Mouse (Mus musculus): ENCODE measurements around the gene Bicral.
"Not testable (repeated sequence)": the region's sequence is repeated elsewhere in the genome, so short reads cannot be mapped to it uniquely, and the experiment has no call there.

The Bicral gene

DNA sequence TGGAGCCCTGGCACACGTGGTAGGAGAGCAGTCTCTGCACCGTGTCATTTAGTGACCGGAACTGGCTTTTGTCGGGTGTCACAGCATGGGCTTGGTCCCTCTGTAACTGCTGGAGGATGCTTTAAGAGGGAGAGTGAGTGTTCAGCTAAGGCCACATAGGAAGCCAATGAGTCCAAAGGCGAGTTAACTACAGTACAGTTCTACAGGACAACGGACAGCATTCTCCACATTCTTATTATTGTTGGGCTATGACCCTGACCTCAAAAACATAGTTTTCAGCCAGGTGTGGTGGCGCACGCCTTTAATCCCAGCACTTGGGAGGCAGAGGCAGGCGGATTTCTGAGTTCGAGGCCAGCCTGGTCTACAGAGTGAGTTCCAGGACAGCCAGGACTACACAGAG lies 49.9 kb downstream of the Bicral start:
- no peak for DNase-seq (ENCODE audit: low read depth in 1 of 2, low spot score in 2 of 2)

DNA sequence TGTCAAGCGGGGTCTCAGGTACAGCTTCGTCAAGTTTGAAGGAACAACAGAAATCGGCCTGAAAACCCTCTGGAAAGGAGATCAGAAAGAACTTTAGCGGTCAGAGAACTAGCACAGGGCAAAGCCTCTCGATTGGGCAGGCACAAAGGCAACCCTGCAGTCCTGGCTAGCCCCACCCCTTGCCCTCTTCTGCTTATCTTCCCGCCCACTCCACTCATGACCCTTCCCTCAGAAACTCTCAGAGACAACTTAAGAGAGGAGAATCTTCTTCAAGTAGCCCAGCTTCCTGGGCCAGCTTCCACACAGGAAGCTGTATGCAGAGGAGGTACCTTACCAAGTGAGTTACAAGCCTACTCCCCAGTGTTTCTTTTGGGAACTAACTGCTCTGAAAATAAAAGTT lies 56.5 kb downstream of the Bicral start:
- no peak for DNase-seq (ENCODE audit: low read depth in 1 of 2, low spot score in 2 of 2)

DNA sequence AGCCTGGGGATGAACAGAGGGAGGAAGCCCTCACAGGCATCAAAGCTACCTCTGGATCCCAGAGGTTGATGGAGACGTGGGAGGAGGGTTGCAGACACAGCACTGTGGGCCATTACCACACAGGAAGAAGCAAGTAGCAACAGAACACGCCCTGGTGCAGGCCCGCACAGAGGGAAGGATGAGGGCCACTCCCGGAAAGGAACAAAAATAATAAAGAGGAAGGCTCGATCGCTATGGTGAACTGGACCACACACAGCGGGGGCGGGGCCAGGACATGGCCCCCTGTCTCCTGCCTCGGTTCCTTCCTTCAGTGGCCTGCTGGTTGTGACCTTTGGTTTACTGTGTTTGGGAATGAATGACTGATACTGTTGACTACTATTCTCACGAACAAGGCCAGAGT lies 58.6 kb downstream of the Bicral start:
- DNase-seq (ENCODE audit: low read depth in 1 of 2, low spot score in 2 of 2) = no peak

DNA sequence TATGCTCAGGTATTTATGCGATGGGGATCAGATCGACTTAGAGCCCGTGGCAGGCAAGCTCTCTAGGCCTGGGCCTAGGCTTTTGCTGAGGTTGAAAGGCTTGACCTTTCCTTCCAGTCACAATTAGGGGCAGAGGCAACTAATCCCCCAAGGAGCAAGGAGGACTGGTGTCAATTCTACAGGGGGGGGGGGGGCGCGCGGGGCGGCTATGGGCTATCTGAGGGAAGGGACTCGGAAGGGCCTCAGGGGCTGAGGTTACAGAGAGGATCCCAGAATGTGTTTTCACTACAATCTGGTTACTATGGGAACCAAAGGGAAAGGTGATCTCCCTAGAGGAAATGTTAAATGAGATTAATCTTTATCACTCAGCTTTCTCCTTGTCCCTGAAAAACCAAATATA lies 60.9 kb downstream of the Bicral start:
- no peak for DNase-seq (ENCODE audit: low read depth in 1 of 2, low spot score in 2 of 2)

DNA sequence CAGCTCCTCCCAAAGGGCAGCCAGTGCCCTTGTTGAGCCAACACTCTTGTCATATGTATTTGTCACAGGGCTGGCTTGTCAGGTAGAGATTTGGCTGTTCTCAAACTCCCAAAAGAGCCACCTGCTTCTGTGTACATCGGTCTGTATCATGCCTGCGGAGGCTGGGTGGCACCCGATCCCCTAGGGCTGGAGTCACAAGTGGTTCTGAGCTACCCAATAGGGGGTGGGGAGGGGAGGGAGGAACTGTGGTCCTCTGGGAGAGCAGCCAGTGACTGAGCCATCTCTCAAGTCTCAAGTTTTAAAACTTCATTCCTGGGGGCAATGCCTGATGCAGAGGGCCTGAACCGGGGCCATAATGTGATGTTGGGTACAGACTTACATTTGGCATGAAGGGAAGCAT lies 61.5 kb downstream of the Bicral start:
- no peak for DNase-seq (ENCODE audit: low read depth in 1 of 2, low spot score in 2 of 2)

DNA sequence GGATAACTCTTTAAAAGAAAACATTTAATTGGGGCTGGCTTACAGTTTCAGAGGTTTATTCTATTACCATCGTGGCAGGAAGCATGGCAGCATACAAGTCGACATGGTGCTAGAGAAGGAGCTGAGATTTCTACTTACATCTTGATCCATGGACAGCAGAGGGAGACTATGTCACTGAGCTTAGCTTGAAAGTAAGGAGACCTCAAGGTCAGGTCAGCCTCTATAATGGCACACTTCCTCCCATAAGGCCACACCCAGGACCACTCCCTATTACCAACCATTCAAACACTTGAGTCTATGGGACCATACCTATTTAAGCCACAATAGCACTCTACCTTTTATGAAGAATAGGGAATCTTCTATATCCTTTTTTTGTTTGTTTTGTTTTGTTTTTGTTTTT lies 65.3 kb downstream of the Bicral start:
- no peak for DNase-seq (ENCODE audit: low read depth in 1 of 2, low spot score in 2 of 2)

DNA sequence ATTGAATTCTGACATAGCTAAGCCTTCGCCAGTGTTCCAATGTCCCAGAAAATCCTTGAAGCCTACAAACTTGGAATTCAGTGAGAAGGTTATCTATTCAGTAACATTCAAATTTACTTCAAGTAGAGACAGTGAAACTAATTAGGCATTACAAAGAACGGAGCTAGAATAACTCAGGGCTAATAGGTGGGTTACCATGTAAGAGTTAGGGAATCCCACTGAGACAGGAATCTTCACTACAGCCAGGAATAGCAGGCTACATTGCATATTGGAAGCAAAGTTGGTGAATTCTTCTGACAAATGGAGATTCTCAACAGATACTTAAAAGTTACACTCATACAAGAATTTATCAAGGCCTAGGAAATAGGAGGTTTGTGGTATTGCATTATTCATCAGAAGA lies 70.3 kb downstream of the Bicral start:
- not testable (repeated sequence) for DNase-seq (ENCODE audit: low read depth in 1 of 2, low spot score in 2 of 2)

DNA sequence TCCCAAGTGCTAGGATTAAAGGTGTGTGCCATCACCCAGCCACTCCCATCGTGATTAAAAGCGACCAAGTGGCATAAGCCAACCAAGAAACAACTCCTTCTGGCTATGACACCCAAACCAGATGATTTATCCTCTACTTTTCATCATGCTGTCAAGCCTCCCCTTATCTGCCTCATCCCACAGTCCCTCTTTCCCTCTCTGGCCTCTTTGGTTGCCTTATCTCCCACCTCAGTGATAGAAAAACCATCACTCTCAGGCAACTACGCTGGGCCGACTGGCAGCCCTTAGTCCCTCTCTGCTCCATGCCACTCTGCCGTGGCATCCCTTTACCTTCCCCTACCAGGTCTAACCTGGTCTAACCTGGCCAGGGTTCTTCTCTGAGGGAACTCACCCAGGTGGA lies 71.3 kb downstream of the Bicral start:
- no peak for DNase-seq (ENCODE audit: low read depth in 1 of 2, low spot score in 2 of 2)

DNA sequence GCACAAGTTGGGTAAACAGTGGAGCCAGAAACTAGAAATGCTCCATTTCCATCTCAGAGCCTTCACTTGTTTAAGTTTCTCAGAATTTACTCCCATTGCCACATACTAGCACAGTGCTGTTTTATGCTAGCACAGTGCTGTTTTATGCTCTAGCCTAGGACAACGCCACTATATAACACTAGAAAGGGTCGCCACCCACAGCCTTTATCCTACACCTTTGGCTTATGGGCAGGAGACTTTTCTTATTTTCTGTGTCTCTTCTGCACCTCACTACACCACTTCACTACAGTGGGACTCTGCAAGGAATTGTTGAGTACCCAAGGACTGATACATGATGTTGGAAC lies 75.1 kb downstream of the Bicral start:
- no peak for DNase-seq (ENCODE audit: low read depth in 1 of 2, low spot score in 2 of 2)

DNA sequence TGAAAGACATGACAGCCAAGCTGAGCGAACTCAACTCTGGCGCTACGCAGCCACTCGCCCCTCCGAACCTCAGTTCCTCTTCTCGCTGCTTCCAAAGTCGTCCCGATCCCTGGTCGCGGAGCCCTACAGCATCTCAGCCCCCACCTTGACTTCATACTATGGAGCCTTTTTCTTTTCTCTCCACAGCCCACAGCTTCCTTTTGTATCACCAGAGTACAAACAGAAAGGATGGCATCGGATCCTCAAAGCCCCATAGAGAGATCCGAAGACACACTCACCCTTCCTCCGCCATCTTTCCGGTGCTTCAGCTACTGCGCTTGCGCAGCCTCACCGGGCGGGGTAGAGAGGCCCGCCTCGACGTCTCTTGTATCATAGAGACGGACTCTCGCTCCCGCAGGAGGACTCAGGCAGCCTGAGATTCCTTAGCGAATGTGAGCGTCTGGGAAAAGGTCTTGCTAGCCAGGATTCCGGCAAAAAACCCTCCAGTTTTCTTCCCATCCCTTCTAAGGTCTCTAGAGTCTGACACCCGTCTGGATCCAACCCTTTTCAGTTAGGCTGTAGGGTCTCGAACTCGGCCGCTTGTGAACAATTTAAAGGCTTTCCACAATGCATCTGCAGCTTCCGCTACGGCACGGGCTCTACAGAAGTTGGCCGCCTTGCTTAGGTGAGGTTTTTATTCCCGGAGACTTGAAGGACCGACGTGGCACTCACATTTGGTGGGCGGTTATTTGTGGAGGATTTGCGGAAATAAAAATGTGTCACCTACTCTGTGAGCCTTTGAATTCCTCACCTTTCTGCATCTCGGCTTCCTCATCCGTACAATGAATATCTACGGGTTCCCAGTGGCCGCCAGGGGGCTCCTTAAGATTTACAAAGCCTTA lies 75.7 kb downstream of the Bicral start, which contains the start of gene Rpl7l1:
Gene Rpl7l1 (minus strand): TSS at position 332 of the 881 bp plus-strand sequence.
- peak; percentile 83 to 88 for DNase-seq (ENCODE audit: low read depth in 1 of 2, low spot score in 2 of 2)

DNA sequence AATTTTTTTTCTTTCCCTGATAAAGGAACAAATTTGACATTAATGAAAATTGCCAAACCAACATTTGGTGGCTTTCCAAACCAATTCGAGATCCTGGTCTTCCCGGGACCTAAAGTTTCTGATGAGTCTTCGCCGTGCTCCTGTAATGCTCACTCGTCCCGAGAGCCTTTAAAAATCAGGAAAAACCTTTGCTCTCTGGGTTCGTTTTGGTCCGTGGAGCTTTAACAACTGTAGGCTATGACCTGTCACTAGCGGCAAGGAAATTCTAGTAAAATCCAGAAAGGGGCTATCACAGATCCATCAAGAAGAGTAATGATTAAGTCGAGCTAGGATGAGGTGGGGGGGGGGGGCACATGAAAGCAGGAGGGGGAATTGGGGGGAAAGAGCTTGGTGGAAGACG lies 76.4 kb downstream of the Bicral start:
- DNase-seq (ENCODE audit: low read depth in 1 of 2, low spot score in 2 of 2) = no peak

DNA sequence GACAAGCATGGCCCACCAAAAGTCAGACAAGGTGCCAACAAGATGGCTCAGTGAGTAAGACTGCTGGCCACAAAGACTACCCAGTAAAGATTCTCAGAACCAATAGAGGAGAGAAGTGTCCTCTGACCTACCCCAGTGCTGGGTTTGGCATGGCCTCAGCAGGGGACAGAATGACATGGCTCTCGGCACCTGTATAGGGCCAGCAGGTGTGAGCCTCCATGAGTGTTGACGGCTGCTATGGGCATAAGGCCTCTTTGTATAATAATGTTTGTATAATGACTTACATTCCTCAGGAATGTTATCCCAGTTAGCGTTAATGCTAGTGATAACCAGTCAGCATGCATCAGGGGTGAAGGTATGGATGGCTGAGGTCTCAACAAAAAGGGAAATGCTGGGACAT lies 82.2 kb downstream of the Bicral start:
- no peak for DNase-seq (ENCODE audit: low read depth in 1 of 2, low spot score in 2 of 2)

DNA sequence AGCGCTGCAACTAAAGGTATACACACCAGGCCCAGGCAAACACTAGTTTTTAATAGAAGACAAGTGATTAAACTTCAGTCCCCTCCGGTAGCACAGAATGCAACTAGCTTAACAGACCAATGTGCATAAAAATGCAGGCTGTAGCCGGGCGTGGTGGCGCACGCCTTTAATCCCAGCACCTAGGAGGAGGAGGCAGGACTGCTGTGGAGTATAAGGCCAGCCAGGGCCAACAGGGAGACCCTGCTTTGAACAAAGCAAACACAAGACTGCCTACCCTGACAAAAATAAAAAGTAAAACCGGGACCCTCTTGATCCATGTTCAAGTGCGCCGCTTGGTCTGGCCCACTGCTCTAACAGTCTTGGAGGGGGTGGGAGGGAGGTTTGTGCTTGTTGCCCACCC lies 83.2 kb downstream of the Bicral start:
- no peak for DNase-seq (ENCODE audit: low read depth in 1 of 2, low spot score in 2 of 2)

DNA sequence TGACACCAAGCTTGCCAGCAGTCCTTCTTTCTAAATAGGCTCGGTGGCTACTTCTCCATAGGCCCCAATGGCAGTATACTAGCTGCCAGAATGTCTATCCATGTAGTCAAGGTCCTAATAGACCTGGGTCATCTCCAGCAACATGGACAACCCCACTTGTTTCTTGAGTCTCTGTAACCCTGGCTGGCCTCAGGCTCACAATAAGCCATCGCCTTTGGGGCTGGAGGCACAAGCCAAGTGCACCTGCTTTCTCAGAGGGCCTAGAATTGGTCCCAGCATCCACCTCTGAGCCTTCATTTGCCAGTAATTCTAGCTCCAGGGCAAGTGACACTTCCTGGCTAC lies 84.2 kb downstream of the Bicral start:
- no peak for DNase-seq (ENCODE audit: low read depth in 1 of 2, low spot score in 2 of 2)

DNA sequence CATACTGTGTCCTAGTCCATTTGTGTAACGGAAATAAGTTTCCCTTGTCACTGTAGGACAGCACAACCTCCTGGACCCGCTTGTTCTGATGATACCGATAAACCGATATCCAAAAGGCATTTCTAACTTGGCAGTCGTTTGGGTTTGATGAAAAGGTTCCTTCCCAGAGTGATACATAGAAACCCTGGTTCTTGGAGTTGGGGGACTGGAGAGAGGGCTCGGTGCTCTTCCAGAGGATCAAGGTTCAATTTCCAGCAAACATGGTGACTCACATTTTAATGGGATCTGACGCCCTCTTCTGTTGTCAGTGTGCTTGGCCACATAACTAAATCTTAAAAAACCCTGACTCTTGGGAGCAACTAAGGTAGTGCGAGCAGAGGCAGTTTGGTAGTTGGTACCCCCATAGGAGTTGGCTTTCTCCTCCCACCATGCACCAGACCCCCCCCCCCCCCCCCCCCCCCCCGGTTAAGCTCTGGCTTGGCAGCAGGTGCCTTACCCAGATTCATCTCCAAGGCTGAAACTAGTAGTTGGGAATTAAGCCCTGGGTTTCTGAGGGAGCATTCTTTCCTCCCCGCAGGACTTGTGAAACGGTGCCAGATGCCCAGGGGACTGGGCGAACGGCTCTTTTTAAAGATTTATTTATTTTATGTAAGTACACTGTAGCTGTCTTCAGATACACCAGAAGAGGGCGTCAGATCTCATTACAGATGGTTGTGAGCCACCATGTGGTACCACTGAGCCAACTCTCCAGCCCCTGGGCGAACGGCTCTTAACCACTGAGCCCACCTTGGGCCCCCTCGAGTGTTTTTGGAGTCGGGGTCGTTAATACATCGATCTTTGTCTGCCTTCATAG lies 84.8 kb downstream of the Bicral start:
- DNase-seq (ENCODE audit: low read depth in 1 of 2, low spot score in 2 of 2) = no peak

DNA sequence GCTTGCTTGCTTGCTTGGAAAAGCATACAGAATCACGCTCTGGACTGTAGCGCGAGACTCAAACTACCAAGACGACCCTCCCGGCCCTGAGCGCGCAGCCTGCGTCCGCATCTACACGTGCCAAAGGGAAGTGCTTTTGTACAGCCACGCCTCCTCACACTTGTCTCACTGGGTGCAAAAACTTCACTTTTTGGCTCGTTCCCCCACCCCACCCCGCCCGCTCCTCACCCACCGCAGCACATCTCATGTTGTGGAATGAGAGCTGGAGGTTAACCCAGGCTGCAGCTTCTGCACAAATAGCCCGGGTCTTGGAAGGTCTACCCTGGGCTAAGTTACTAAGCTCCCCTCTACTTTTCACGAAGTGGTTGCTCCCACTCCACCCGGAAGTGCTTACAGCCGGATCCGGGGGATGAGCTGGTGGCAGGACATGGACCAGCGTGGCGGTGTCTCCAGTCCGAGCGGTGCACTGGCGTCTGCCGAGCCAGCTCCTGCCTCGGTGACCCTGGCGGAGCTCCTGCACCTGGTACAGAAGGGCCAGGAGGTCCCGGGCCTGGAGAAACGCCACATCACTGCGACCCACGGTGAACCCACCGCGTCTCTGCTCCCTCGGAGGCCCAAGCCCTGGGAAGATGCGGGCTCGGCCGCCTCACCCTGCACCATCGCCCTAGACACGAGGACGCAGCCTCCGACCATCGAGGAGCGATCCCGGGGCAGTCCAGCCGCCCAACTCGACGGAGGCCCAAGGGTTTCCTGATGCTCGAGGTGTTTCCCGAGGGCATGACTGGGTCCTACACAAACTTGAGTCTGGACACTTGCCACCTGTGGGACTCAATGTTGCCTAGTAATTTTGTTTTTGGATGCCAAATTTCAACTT lies 85.6 kb downstream of the Bicral start, which contains the start of gene 2310039H08Rik:
Gene 2310039H08Rik (plus strand): TSS at position 232 of the 874 bp plus-strand sequence.
- peak; percentile 54 to 63 for DNase-seq (ENCODE audit: low read depth in 1 of 2, low spot score in 2 of 2)

DNA sequence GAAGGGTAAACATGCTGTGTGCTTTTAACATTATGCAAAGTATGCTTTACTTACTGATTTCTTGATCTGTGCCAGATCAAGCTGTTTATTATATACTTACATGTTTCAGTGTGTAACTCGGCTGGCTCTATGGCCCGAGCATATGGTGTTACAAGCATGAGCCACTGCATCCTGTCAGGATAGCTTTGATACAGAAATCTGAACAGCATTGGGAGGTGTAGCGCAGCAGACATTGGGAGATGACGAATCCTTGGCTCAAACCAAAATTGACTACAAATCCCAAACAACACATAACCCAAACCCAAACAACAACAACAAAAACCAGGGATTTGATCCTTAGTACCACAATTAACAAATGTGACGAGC lies 86.3 kb downstream of the Bicral start:
- no peak for DNase-seq (ENCODE audit: low read depth in 1 of 2, low spot score in 2 of 2)

DNA sequence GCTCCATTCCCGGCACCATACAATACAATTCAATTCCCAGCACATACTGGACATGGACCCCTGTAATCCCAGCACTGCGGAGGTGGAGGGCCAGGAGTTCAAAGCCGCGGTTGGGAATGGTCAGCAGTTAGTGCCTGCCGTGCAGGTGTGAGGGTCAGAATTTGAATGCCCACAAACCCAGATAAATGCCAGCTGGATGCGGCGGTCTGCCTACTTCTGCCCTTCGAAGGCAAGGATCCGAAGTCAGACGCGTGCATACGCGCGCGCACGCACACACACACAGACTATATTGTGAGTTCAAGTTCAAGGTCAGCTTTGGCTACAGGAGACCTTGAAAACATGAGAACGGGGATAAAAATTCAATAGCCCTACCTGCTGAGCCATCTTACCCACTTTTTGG lies 86.7 kb downstream of the Bicral start:
- no peak for DNase-seq (ENCODE audit: low read depth in 1 of 2, low spot score in 2 of 2)

DNA sequence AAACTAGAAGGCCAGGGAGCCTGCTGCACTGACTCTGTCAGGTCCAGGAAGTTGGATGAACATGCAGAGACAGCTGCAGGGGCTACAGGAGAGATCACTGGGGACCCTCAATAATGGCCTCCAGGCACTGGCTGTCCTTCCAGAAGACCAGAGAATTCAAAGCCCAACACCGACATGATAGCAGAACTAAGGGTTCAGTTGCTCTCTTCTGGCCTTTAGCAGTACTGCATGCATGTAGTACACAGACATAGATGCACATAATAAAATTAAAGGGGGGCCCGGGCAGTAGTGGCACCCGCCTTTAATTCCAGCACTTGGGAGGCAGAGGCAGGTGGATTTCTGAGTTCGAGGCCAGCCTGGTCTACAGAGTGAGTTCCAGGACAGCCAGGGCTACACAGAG lies 87.3 kb downstream of the Bicral start:
- DNase-seq (ENCODE audit: low read depth in 1 of 2, low spot score in 2 of 2) = no peak

DNA sequence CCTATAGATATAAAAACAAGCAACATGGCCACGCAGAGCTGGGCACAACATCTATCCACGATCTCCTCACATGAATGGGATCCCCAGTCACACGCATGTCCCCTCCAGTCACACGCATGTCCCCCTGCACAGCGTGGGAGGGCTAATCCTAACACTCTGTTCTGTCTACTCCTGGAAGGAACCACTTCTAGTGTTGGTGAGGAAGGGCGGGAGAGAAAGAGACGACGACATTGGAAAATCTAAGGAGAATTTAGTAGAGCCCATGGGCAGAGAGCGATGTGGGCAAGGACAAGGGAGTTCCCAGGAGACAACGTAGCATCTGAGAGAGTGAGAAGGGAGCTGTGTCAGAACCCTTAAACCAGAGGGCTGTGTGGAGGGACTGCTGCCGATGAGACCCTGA lies 87.7 kb downstream of the Bicral start:
- DNase-seq (ENCODE audit: low read depth in 1 of 2, low spot score in 2 of 2) = no peak

DNA sequence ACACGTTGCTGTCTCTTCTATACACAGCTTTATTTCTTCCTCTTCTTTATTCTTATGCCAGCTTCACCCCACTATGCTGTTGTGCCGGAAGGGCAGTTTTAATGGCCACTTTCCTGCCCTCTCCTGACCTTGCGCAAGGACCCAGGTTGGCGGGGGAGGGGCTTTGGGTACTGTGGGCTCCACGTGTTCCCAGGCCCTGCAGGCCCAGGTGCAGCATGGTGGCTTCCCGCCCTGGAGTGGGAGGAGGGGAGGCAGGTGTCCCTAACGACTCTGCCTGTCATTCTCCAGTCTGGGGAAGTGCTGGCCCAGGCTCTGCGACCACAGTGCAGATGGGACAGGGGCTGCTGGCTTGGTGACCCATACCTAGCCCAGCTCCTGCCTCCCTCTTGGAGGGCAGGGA lies 90.4 kb downstream of the Bicral start:
- DNase-seq (ENCODE audit: low read depth in 1 of 2, low spot score in 2 of 2) = no peak

Measured in monocyte, adult 2 months (primary cell).